Mouse (Mus musculus) ovary, adult 18-20 months (tissue): Measurements from ENCODE around the gene Slc16a10.

Experiments used
- DNase-seq: peaks from one replicate; pipeline ENCODE4 v3.0.0; 2022; ENCODE audit warnings: low spot score, mixed read lengths

Gene Slc16a10

DNA sequence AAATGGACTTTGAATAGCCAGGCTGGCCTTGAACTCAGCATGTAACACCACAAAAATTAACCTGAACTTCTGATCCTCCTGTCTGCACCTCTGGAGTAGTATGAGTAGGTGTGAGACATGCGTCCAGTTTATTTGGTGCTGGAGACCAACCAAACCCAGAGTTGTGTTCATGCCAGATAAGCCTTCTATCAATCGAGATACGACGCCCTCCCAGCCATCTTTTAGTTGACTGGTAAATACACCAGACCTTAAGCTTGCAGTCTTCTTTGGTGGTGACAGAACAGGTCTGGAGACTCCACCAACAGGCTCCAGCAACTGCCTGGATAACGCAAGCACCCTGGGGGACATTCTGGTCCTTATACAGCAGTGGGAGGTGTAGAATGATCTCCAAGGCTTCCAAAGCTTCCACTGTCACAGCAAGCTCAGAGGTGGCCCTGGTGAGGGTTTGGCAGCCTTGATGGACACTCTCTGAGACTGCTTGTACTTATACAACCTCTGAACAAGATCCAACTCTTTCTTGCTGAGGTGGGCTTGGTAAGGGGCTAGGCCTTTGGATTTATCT, 7.6 kb upstream of the Slc16a10 start:
- no peak for DNase-seq

DNA sequence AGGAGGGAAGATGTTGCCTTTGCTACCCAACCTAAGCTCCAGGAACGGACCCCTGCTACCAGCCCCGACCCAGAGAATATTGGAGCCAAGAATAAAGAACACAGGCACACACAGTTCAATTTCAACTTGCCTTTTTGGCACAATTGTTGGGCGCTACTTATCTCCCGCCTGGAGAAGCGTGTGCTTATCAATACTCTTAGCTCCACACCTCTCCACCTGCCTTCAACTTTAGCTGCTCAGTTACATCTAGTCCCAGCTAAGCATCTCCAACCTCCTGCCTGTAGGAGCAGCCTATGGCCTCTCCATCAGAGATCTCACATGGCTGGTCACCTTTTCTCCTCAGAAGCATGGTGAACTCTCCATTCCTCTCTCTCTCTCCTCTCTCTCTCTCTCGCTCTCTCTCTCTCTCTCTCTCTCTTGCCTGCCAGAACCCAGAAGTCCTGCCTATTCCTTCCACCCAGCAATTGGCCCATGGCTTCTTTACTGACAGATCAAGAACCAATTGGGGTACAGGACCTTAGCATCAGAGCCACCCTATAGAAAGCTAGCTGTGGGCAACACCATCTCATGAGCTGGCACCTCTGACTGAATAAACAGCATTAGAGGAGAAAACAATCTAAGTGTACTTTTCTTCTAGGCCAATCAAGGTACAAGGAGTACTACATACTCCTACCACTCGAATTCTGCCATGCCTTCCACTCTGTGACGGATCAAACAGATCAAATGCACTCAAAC, 5.4 kb upstream of the Slc16a10 start:
- DNase-seq, result no peak

DNA sequence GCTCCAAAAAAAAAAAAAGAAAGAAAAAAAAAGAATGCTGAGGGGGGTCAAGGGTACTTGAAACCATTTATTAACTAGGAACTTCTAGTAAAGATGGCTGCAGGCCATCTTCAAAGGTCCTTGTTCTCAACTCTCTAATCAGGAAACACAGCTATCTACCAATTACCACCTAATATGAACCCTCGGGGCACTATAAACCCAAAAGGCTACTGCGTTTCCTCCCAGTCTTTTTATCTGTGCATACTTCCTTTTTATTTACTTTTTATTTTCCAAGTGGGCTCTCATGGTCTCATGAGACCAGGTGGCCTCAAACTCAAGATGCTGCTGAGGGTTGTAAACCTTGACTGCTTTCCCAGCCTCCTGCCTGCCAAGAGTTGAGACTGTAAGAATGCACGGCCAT, 4.4 kb upstream of the Slc16a10 start:
- no peak for DNase-seq

DNA sequence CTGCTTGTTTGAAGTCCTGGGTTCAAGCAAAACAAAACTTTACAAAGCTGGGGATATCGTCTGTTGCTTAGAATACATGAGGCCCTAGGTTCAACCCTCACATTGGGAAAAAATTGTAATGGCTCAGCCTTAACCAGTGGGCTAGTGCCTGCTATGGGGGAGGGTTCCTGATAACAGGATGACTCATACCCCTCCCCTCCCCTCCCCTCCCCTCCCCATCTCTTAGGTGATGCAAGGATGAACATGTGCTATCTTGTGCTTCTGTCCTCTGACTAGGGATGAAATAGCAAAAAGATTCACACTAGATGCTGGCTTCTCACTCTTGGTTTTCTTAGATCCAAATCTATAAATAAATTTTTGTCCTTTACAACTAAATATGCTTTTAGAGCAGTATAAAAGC, 2.8 kb upstream of the Slc16a10 start:
- no peak for DNase-seq

- DNase-seq, result no peak
Measured at GRCm38 (mm10) chr10:40141016-40141851, 824 bp downstream of the Slc16a10 start.

DNA sequence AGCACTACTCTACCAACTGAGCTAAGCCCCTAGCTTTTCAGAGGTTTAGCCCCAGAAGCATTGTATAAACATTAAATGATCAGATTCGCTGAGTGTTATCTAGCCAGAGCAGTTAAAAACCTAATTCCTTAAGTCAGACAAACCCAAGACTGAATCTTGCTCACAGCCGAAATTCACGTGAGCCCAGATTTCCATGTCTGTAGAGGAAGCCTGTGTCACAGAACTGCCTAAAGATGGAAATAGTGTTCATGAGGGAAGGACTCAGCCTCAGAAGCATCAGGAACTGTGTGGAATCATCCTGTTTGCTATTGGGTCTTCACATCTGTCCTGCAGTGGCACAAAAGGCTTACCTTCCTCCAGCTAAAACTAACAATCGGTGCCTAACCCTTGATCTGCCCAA, 2.4 kb downstream of the Slc16a10 start:
- no peak for DNase-seq

GRCm38 (mm10) chr10:40135807-40136778, 6.0 kb downstream of the Slc16a10 start:
- DNase-seq, result no peak

DNA sequence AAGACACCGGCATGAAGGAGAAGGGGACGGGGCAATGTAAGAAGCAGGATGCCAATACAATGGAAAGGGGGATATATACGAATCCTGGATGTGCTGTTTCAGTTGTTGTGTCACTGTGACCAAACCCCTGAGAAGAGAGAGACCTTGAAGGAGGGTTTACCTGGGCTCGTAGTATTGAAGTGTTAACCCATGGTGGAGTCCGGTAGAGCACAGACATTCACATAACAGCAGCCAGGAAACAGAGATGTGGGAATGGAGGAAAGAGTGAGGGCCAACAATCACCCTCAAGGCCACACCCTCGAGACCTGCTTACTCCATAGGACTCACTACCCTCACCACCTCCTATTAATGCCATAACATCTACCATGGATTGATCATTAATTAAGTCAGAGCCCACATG, 7.2 kb downstream of the Slc16a10 start:
- DNase-seq, result no peak

DNA sequence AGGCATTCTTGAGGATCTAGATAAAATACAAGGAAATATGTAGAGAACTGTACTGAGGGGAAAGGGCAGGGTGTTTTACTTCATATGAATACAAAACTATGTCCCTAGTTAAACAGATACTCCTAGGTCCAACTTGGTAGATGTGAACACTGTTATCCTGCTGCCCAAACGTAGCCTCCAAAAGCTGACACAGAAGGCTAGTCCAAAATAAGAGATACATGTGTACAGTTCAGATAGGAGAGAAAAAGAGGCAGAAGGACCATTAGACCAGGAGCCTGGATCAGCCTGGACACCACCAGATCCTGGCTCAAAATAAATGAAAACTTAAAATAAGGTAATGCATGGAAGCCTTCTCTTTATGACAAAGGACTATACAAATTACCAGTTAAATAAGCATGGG, 8.4 kb downstream of the Slc16a10 start:
- no peak for DNase-seq

GRCm38 (mm10) chr10:40131690-40132418, 10.2 kb downstream of the Slc16a10 start:
- no peak for DNase-seq

DNA sequence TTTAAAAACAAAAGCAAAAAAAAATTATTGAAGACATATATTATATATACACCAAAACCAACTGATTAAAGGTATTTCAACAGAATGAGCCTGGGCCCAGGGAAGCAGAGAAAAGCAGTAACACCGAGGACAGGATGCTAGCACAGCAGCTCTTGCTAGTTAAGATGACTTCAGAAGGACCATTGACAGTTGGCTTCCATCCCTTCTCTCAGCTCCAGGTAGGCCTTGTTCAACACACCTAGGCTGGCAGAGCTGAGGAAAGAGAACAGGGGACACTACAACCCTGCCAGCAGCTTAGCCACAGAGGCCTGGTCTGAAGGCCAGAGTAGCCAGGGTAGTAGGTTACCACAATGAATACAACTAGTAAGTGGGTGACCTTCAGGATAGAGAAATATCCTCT, 11.9 kb downstream of the Slc16a10 start:
- DNase-seq, result no peak

GRCm38 (mm10) chr10:40129134-40129533, 12.9 kb downstream of the Slc16a10 start:
- DNase-seq, result no peak

DNA sequence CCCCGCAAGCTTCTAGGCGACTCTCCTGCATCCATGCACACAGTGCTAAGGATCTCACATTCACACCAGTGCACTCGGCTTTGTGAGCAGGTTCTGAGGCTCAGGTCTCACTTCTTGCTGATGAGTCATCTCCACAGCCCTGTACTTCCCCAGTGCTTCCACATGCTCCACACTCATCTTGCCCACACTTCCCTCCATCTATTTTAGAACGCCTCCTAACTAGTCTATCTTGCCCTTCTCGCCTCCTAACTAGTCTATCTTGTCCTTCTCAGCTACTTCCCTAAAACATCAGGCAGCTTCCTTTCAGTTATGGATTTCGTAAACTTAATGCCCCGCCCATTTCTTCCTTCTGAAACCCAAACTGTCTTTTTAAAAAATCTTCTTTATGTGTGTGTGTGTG, 13.6 kb downstream of the Slc16a10 start:
- DNase-seq, result no peak

DNA sequence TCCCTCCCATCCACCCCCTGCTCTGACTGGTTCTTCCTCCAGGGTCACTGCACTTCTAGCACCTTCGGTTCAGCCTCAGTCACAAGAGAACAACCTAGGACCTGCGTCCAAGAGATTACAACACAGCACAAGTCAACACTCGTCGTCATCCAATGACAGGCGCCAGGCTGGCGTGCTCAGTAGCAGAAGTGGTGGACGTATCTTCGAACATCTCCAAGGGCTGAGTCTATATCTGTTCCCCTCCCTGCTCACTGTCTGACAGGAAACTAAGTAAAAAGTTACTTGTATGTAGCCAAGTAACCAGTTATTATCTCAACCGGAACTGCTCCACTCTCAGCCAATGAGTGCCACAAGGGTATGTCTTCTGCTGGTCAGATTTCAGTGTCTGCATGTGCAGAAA, 16.9 kb downstream of the Slc16a10 start:
- DNase-seq, result no peak

DNA sequence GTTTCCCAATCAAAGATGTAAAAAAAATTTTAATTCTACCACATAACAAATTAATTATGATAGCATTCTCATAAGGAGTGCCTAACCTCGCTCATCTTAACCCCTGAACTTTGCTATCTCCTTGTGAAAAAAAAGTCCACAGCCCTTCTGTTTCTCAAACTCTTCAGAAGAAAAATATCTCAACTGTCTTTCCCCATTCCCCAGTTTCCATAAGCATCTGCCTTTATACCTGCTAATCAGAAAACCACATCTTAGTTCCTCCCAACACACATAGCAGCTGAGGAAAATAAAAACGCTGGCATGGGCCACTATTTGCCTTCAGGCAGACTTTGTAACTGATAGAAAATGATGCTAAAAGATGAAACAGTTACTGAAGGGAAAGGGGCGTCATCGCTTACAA, 17.5 kb downstream of the Slc16a10 start:
- DNase-seq, result no peak

DNA sequence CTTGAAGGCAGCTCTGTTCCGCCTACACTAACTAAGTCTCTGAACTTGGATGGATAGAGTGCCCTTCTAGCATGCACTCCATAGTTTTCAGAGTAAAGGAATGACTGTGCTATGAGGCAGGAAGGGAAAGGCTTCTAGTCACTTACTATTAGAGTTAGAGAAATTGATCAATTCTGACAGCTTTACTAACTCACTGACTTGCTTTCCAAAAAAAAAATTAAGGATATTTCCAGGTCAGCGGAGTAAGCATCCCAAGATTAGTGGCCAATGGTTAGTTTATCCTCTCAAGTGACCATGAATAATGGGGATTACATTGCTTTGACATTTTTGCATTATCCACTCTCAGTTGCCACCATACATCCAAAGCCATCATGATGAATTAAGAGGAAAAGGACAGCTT, 18.0 kb downstream of the Slc16a10 start:
- no peak for DNase-seq

GRCm38 (mm10) chr10:40119466-40119865, 22.6 kb downstream of the Slc16a10 start:
- DNase-seq, result no peak

GRCm38 (mm10) chr10:40118743-40119387, 23.2 kb downstream of the Slc16a10 start:
- no peak for DNase-seq

- no peak for DNase-seq
Measured at GRCm38 (mm10) chr10:40113517-40114085, 28.5 kb downstream of the Slc16a10 start.

DNA sequence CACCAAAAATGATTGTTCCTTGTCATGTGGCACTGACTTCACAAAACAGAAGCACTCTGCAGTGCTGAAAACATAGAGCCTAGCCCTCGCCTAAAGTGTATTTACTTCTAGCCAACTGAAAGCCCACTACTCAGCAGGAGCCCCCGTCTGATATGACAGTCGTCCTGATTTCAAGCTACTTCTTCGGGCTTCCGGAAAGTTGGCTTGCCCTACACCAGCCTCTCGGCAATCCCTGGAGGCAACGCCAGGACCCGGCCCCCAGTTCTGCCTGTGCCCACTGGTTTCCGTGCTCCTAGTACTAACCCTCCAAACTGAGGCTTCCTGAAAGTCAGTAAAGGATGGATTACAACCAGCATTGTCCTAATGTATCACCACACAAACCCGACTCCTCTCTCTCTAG, 29.8 kb downstream of the Slc16a10 start:
- no peak for DNase-seq
